Mouse (Mus musculus) layer of hippocampus, adult 18-20 months (tissue): ENCODE data around the gene D3Ertd254e. TPM values are rescaled to one million over a fixed set of nuclear protein-coding genes. Genes with fewer than 3 reads are reported as not detected.

ENCODE experiments used
- DNase-seq, 2 experiments: peaks; one replicate each; pipeline ENCODE4 v3.0.0; 2022; ENCODE audit warnings: low spot score in 2 of 2
- total RNA-seq, 2 experiments: library from RNA; stranded (reverse); gene quantifications; 2 replicates each; pipeline ENCODE4 v1.2.3; 2021

D3Ertd254e gene
- total RNA-seq, 2 experiments from 2014 or later, result 15.9 to 17.6 TPM

- DNase-seq, result no peak
Measured at GRCm38 (mm10) chr3:36210939-36211338, 60.1 kb downstream of the D3Ertd254e start.

GRCm38 (mm10) chr3:36212758-36213157, 61.9 kb downstream of the D3Ertd254e start:
- no peak for DNase-seq

Other genes starting within 250 kb of the D3Ertd254e start
- gene Dcun1d1, start 213.6 kb upstream of the D3Ertd254e start, total RNA-seq, result 10 to 100 TPM; 65.7 to 70.2 TPM
- 10 to 100 TPM; 32.0 to 32.4 TPM for gene Mccc1, start 150.3 kb upstream of the D3Ertd254e start, total RNA-seq
- not detected for gene Ccdc144b, start 97.5 kb upstream of the D3Ertd254e start, total RNA-seq
- gene Acad9, start 85.0 kb upstream of the D3Ertd254e start, total RNA-seq, result 10 to 100 TPM; 34.2 to 46.3 TPM
- gene Qrfpr, start 71.3 kb downstream of the D3Ertd254e start, total RNA-seq, result 1 to 10 TPM in 1 of 2 experiments, under 1 TPM in 1; 0.86 to 1.2 TPM